Mouse (Mus musculus) cerebellum, adult 2 months (tissue): ENCODE results near the gene Cfl1.

Source experiments
- CTCF ChIP-seq: fragments of 200-500 bp; IDR thresholded peaks from 2 replicates; pipeline ENCODE4 v1.5.1; 2011; ENCODE audit warnings: low read depth, mild to moderate bottlenecking, control low read depth, low read length, moderate library complexity, borderline replicate concordance; ENCODE audit not compliant: insufficient read depth
- POLR2A ChIP-seq: fragments of 200-500 bp; IDR thresholded peaks from 2 replicates; pipeline ENCODE4 v1.6.1; 2011; ENCODE audit warnings: low read length, control low read depth, borderline replicate concordance; ENCODE audit not compliant: insufficient read depth

DNA sequence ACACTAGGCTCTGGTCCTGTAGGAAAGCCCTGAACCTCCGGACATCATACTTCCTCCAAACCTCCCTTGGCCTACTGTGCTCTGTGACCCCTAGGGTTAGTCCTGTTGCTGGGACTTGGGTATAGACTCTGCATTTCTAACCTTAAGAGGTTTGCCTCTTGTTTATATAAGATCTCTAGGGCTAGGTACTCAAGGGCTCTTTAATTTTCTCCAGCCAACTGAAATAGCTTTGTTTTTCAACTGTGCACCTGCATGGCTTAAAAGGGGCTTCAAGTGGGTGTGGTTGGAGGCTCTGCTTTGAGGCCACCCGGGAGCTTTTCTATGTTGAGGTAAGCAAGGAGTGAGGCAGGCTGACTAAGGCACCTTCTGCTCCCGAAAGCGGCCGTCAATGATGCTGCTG lies 5.8 kb upstream of the Cfl1 start:
- TF ChIP-seq CTCF (no peak), POLR2A (no peak)
